ENCODE assay signal across 8 mouse cellular contexts in genomic region chr5:132541371-132541931, GRCm38 (mm10). TPM values are rescaled to one million over a fixed set of nuclear protein-coding genes. Genes with fewer than 3 reads are reported as not detected.
DNase-seq lines count a peak whose midpoint lies in the region; ATAC-seq lines count a peak whose summit lies in the region.

No protein-coding gene starts in this region.

- peak overlapping the region; percentile 82 for H3K4me2 ChIP-seq in embryonic facial prominence, embryonic 15.5 days (replicated peaks)
- H3K4me2 ChIP-seq in midbrain, embryonic 16.5 days (ENCODE audit: low read length): peak overlapping the region; percentile 85

- under 1% methylated on average over 46 of the region's 46 CpGs for WGBS in embryonic facial prominence, embryonic 15.5 days
- under 1% methylated on average over 45 of the region's 46 CpGs for WGBS in midbrain, embryonic 16.5 days

- peak overlapping the region; percentile 81 for H3K9ac ChIP-seq in embryonic facial prominence, embryonic 15.5 days
- peak overlapping the region; percentile 94 for H3K9ac ChIP-seq in midbrain, embryonic 16.5 days (ENCODE audit: low read depth, low read length)

- H3K36me3 ChIP-seq in embryonic facial prominence, embryonic 15.5 days: no peaks in the 10 kb centered on the region
- no peaks in the 10 kb centered on the region for H3K36me3 ChIP-seq in midbrain, embryonic 16.5 days (ENCODE audit: control insufficient read depth, insufficient read depth, low read length)

- peak; percentile 92 for DNase-seq in heart, adult 11 months
- DNase-seq in heart, adult 8-10 months (ENCODE audit: low spot score): no peak
- DNase-seq in adrenal gland, adult 2 months: peak; percentile 43
- DNase-seq in heart, postnatal 25 days (ENCODE audit: low spot score): peak; percentile 4
- peak; percentile 49 for DNase-seq in left cerebral cortex, postnatal 4 days
- DNase-seq in thymus, postnatal 4 days: peak; percentile 34

- peak overlapping the region; percentile 78 for H3K4me3 ChIP-seq in embryonic facial prominence, embryonic 15.5 days (replicated peaks)
- peak overlapping the region; percentile 90 for H3K4me3 ChIP-seq in midbrain, embryonic 16.5 days (ENCODE audit: low read depth, low read length)

- no peaks in the 10 kb centered on the region for H3K27me3 ChIP-seq in embryonic facial prominence, embryonic 15.5 days
- no peaks in the 10 kb centered on the region for H3K27me3 ChIP-seq in midbrain, embryonic 16.5 days (ENCODE audit: control insufficient read depth, insufficient read depth, low read depth, low read length)

- peaks cover 29% of the 10 kb centered on the region for H3K4me1 ChIP-seq in embryonic facial prominence, embryonic 15.5 days
- H3K4me1 ChIP-seq in midbrain, embryonic 16.5 days (ENCODE audit: control insufficient read depth, insufficient read depth, low read length): peaks cover 24% of the 10 kb centered on the region

- ATAC-seq in embryonic facial prominence, embryonic 15.5 days (ENCODE audit: insufficient number of reproducible peaks, low FRiP score, low TSS enrichment, low read depth): no peak
- no peak for ATAC-seq in midbrain, embryonic 16.5 days

- H3K27ac ChIP-seq in embryonic facial prominence, embryonic 15.5 days (replicated peaks): peak overlapping the region; percentile 92
- peak overlapping the region; percentile 89 for H3K27ac ChIP-seq in midbrain, embryonic 16.5 days (ENCODE audit: low read length)

- intact Hi-C loops in heart, postnatal 25 days (cut with DNase I): loop anchor here (5.0 to 10.0 kb wide), 4 partner anchors 54 to 307 kb away; no protein-coding TSS in a partner anchor
- intact Hi-C loops in left cerebral cortex, postnatal 4 days (cut with DNase I): loop anchor here (5.0 to 10.0 kb wide), 2 partner anchors 309 to 1043 kb away; no protein-coding TSS in a partner anchor

- H3K9me3 ChIP-seq in embryonic facial prominence, embryonic 15.5 days (replicated peaks): no peaks in the 10 kb centered on the region
- H3K9me3 ChIP-seq in midbrain, embryonic 16.5 days (replicated peaks; ENCODE audit: control insufficient read depth, low read length, poor library complexity, severe bottlenecking): no peaks in the 10 kb centered on the region

RNA-seq across cellular contexts. Expression of gene Auts2, which starts 1.7 kb away (rescaled TPM):
- 10 to 100 TPM; 23.5 to 31.8 (median 27.0) TPM for total RNA-seq in heart, adult 8-10 months (2022)
- total RNA-seq in adrenal gland, adult 2 months (2021): 10 to 100 TPM; 20.2 to 46.3 TPM
- 31.0 and 51.6 TPM in 2 replicates for polyA plus RNA-seq in adrenal gland, adult 2 months (2012; rRNA removed)
- 39.7 and 45.3 TPM in 2 replicates for polyA plus RNA-seq in embryonic facial prominence, embryonic 15.5 days (2015; fragmentation: Nextera tagmentation; extraction: Ambion mirVana)
- total RNA-seq in heart, postnatal 25 days (2021): 10 to 100 TPM; 33.6 to 43.8 TPM
- total RNA-seq in left cerebral cortex, postnatal 4 days (2021): 100 to 1,000 TPM; 179 to 184 TPM
- 49.8 and 61.6 TPM in 2 replicates for polyA plus RNA-seq in midbrain, embryonic 16.5 days (2015; fragmentation: Nextera tagmentation; extraction: Ambion mirVana)
